Mouse (Mus musculus): ENCODE data around the gene Hist1h2bj.

The Hist1h2bj gene

DNA sequence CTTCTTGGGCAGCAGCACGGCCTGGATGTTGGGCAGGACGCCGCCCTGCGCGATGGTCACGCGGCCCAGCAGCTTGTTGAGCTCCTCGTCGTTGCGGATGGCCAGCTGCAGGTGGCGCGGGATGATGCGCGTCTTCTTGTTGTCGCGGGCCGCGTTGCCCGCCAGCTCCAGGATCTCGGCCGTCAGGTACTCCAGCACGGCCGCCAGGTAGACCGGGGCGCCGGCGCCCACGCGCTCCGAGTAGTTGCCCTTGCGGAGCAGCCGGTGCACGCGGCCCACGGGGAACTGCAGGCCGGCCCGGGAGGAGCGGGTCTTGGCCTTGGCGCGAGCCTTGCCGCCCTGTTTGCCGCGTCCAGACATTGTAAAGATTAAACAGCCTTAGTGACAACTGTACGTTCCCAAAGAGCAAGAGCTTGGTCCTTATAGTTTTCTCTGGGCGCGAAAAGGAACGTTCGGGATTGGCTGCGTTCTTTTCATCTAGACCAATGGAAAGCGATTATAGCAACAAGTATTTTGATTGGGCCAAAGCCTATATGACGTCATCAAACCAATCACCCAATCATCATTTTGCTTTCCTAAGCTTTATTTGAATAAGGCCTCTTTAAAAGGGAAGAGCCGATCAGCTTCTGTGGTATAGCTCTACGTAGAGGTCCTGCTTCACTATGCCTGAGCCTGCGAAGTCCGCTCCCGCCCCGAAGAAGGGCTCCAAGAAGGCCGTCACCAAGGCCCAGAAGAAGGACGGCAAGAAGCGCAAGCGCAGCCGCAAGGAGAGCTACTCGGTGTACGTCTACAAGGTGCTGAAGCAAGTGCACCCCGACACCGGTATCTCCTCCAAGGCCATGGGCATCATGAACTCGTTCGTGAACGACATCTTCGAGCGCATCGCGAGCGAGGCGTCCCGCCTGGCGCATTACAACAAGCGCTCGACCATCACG lies at the start of gene Hist1h2bj, which contains the start of gene Hist1h2ag:
Gene Hist1h2bj, plus strand, starts transcription at position 647 of the 935 bp plus-strand sequence.
Gene Hist1h2ag, minus strand, starts transcription at position 377 of the 935 bp plus-strand sequence.
- peak; percentile 87 for DNase-seq

- DNase-seq, result peak; percentile 23
These were observed 48.9 kb upstream of the Hist1h2bj start for GRCm38 (mm10) chr13:21993957-21994738.

- DNase-seq, result no peak
These were observed 48.1 kb upstream of the Hist1h2bj start for GRCm38 (mm10) chr13:21994896-21995295.

DNA sequence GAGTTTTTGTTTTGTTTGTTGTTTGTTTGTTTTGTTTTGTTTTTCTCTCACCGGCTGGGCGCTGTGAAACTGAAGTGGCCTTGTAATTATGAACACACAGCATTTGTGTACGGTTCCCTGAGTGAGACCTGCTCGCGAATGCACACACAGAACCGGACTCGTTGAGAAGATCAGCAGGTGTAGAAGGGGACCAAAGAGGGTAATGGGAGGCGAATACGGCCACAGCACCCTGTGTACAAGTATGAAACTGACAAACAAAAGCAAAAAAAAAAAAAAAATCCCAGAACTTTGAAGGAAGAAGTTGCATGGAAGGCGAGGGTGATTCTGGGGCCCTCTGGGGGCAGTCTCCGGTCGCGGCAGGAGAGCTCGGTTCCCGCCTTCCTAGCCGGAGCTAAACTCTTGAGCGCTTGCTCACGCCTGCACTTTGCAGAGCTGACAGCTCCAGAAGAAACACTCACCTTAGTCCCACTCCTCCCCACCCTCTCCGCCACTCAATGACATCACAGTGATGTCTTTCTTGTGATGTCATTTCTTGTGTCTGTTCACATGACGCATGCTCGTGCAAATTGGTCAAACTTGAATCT lies 47.6 kb upstream of the Hist1h2bj start:
- peak; percentile 26 for DNase-seq

DNA sequence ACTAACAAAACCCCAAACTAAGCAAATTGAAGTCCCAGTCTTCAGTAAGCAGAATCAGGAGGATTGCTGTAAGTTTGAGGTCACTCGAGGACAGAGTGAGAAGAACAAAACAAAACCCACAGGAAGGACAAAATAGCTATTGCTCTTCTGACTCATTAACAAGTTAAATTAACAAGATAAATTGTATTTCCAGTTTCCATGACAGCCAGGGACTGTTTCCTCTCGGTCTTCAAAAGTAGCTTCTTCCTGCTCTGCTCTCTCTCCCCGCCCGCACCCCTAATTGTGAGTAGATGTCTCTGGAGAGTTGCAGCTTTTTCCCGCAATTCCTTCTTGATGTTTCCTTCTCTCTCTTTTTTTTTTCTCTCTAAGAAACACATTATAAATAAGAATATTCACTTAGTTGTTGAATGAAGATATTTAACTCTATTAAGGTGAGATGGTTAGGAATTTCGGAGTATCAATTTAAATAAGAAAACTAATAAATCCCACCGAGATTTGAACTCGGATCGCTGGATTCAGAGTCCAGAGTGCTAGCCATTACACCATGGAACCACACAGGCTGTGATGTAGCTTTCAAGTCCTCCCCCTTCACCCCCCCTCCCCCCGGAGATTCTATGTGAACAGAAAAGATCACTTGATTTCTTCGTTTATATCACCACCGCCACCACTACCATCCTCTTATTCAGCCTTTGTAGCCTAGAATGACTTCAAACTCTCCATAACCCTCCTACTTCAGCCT lies 46.7 kb upstream of the Hist1h2bj start:
- no peak for DNase-seq

DNA sequence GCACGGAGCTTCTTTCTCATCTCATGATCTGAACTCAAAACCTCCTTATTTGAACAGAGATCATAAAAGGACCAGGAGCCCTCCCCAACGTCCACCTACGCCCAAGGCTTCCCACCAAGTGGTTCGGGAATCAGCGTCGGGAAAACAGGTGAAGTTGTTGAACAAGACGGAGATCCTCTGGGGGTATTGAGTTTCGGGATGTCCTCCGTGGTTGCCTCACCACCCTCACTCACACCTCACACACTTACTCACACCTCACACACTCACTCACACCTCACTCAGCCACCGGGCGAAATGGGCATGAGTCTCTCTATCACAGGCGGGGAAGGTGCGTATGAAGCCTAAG lies 46.2 kb upstream of the Hist1h2bj start:
- DNase-seq, result no peak

DNA sequence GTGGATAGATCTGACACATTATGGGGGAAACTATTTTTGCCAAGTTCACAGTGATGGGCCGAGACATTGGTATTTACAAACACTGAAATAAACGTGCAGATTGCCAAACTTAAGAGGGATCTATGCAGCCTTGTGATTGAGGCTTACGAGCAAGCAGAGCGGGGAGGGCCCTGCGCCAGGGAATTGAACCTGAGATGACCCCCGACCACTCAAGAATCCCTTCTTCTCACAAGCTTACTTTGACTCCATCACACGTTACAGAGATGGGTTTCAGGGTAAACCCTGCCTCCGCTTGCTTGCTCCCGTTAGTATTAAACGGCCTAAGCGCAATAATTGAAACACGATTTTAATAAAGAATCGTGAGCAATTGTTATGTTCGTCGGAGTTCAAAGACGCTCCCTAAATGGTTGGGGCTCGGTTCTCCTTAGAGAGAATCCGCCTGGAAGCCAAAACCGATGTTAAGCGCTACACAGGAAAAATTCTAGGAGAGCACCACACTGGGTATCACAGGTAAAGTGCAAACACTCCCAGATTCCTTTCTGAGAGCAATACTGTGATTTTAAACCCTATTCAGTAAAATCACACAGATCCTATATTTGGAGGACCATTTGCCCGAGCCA lies 45.7 kb upstream of the Hist1h2bj start:
- no peak for DNase-seq

GRCm38 (mm10) chr13:21997821-21998220 lies 45.2 kb upstream of the Hist1h2bj start:
- DNase-seq, result no peak

DNA sequence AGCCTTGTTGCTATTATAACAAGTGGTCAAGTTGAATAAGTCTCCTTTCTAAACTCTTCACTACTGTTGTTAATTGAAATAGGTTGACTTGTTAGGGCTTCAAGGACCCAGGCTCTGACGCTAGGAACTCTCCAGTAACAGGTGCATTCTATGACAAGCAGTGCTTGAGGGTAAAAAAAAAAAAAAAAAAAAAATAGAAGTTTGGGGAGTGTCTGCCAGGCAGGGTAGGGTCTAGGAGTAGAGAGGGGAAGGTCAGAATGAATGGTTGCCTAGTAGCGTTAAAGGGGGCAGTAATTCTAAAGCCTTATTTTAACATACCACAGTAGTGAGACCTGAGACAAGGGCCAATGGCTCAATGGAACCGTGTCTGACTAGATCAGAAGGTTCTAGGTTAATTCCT lies 44.6 kb upstream of the Hist1h2bj start:
- no peak for DNase-seq

GRCm38 (mm10) chr13:21999147-21999546 lies 43.9 kb upstream of the Hist1h2bj start:
- DNase-seq, result no peak

DNA sequence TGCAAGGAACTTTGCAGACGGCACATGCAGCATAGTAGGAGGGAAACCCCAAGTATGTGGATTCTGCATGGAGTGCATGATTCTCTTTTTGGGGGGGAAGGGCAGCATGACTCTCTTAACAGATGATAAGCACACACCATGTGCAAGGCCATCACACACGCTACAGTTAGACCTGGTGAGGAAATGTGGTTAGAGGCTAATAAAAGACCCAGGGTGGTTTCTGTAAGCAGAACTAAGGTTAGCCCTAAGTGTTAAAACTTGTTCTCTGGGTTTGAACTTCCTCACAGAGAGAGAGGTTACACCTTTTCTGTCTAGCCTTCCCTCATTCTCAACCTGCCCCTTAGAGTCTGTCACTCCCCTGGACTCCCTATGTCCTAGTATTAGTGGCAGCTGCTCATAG lies 41.7 kb upstream of the Hist1h2bj start:
- DNase-seq, result no peak

GRCm38 (mm10) chr13:22001823-22002222 lies 41.2 kb upstream of the Hist1h2bj start:
- no peak for DNase-seq

DNA sequence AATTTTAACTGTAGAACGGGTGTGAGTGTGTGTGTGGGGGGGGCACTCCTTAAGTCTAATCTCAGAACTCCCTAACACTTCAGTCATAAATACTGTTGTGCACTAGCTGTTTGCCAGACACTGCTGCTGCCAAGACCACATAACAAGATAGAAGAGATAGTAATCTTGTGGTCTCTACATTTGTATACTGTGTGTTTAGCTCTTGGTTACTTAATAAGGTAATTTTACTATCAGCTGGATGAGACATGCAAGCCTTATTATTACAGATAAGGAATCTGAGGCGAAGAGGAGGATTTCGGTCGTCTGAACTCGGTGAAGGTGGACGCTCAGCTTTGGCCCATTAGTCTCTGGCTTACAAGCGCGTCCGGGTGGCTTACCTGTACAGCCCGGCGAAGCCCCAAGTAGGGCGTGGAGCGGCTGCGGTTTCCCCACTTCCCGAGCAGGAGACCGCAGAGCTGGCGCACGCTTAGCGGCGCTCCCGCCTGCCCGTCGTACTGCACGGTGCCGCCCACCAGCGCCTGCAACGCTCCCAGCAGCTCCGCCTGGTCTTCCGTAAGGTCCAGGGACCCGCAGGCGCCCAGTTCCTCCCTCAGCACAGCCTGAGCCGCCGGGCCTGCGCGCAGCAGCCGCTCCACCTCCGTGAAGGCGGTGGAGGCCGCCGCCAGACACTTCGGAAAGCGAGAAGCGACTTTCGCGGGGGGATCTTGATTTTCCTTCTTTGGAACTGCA lies 37.2 kb upstream of the Hist1h2bj start:
- peak; percentile 52 for DNase-seq

- DNase-seq, result peak; percentile 60
These were observed 36.5 kb upstream of the Hist1h2bj start for GRCm38 (mm10) chr13:22006334-22007120.

DNA sequence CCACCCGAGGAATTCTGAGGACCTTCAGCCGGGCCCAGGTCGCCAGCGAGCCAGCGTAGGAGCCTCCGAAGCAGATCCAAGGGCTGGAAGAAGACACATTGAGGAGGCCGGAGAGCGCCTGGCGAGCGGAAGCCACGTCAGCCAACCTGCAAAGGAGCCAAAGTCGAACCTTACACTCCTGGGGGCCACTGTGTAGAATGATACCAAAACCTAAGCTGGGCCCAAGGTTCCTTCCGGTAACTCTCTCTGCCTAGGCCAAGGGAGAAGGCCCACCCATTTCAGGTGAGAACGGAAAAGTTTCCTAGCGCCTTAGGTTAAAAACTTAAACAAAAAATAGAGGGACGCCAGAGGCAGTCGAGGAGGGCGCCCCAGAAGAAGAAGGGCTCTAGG lies 35.9 kb upstream of the Hist1h2bj start:
- DNase-seq, result no peak

- DNase-seq, result no peak
These were observed 35.1 kb upstream of the Hist1h2bj start for GRCm38 (mm10) chr13:22007872-22008271.

DNA sequence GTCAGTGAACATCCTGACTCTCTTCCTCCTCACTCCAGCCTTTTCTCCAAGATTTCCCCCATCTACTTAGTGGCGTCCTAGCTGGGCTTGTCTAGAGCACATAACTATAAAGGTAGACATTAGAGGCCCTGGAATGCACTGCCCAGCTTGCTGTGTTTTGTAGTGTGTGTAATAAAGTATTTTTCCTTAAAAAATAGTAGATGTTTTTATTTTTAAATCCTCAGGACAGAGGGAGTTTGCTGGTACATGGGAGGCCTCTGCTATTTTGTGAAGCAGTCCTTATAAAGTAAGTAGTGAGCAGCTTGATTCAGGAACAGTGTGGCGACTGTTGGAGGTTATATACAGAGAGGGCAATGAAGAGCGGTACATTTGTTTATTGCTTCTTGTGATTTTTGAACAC lies 34.3 kb upstream of the Hist1h2bj start:
- no peak for DNase-seq

- DNase-seq, result no peak
These were observed 33.4 kb upstream of the Hist1h2bj start, which contains the start of gene Prss16 for GRCm38 (mm10) chr13:22009642-22010041. Prss16 (minus strand) TSS chr13:22009742.

DNA sequence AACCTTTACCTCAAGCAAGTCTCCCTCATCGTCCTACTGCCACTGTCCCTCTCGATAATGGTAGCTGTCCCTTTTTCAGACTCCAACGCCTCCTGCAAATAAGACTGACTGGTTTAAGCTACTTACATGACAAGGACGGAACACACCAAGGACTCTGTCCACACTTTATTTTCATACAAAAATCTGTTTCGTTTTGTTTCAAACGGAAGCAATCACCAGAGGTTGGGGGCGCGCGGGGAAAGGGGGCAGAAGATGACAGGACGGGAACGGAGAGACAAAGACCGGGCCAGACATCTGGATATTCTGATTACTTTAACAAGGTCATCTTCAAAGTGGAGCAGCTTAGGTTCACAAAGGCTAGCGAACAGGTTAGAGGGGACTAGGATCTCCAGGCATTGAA lies 29.3 kb upstream of the Hist1h2bj start:
- DNase-seq, result no peak

DNA sequence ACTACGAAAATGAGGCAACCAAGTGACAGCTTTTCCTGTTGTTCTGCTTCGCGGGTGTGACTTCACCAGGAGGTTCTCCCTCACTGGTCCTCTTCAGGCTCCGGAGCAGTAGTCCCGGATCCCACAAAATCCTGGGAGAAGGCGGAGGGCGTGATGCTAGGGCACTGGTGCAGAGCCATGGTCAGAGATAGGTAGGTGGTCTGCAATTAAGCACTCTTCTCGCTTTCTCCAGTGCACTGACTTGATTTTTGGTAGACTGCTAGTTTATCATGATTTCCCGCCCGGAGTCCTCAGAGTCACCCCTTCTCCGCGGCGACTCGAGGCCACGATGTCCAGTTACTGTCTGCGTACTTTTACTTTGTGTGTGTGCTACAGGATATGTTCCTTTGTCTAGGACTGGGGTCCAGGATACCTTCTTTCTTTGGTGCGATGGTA lies 28.6 kb upstream of the Hist1h2bj start:
- DNase-seq, result no peak

Measured in lung, postnatal 14 days (tissue).